Mouse (Mus musculus): ENCODE measurements around the gene Uhrf1bp1l.
"Not testable (repeated sequence)": the region's sequence is repeated elsewhere in the genome, so short reads cannot be mapped to it uniquely, and the experiment has no call there.

Gene Uhrf1bp1l

DNA sequence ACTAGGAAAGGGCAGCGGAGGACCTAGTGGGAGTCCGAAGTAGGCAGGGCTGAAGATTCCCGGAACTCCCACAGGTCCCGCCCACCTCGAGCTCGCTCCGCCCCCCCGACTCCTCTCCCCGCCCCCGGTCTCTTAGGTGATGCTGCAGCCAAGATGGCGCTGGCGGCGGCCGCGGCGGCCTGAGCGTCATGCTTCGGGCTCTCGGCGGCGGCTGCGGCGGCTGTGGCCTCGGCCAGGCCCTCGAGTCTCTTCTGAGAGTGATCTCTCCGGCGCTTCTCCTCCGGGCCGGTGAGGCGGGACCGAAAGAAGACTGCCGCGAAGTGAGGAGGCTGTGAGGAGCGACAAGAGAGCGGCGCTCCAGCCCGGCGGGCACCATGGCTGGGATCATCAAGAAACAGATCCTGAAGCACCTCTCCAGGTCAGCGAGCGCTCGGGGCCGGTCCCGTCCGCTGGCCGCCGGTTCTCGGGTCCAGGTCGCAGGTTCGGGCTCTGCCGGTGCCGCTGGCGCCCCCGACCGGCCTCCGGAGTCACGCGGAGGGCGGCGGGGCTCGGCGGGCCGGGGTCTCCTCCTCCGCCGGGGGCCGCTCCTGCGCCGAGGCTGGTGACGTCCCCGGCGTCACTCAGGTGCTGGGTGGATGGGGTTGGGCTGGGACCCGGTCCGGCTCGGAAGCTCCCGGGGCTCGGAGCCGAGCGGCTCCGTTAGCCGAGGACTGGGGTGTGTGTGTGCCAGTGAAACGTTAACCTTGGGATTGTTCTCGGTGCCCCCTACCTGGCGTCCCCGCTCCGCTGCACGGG, at the start of gene Uhrf1bp1l:
Gene Uhrf1bp1l (plus strand): TSS at position 121 of the 795 bp plus-strand sequence.
- peak; percentile 80 to 81 for DNase-seq (ENCODE audit: low spot score in 2 of 2)

DNA sequence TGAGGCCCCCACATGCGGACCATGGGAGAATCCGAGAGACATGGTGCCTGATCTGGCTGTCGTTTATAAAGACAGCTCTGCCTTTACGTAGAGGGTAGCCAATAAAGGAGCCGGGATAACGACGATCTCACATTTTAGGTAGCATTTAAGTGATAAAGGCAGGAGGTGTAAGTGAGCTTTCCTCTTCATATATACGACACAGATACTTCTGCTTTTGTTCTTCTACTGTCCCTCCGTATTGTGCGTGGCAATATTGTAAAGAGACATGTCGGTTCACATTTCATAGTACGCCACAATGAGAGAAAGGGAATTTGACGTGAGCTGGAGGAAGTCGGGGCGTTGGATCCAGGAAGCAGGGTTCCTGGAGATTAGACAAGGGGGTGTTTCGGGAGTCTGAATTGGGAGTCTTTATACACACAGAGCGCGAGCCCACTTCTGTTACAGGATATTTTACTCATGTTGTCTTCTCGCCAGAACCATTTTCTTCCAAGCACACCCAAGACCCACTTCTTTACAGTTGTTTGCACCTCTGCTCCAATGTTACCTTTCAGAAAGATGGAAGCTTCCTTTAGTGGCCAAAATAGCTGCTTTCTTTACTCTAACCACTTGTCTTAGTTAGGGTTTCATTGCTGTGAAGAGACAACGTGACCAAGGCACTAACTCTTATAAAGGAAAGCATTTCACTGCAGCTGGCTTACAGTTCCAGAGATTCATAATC, 49.4 kb upstream of the Uhrf1bp1l start:
- DNase-seq (ENCODE audit: low spot score in 2 of 2), result no peak

GRCm38 (mm10) chr10:89696270-89696669, 48.5 kb upstream of the Uhrf1bp1l start:
- DNase-seq (ENCODE audit: low spot score in 2 of 2), result not testable (repeated sequence)

GRCm38 (mm10) chr10:89697956-89698355, 46.8 kb upstream of the Uhrf1bp1l start:
- no peak for DNase-seq (ENCODE audit: low spot score in 2 of 2)

DNA sequence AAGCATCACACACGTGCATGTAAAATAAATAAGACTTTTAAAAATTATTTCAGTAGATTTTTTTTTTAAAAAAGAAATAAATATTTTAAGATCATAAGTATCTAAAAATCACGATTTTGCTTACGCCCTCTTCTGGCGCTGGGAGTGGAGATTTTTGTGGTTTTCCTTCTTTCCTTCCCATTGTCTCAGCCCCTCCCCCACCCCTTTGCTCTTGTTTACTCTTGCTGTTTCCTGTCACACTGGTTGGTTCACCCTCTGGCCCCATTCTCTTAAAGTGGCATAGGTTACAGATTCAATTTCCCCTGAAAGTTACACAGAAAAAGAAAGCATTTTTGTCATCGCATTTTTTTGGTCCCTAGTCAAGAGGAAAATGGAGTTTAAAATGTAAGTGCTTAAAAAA, 41.7 kb upstream of the Uhrf1bp1l start:
- DNase-seq (ENCODE audit: low spot score in 2 of 2), result no peak

DNA sequence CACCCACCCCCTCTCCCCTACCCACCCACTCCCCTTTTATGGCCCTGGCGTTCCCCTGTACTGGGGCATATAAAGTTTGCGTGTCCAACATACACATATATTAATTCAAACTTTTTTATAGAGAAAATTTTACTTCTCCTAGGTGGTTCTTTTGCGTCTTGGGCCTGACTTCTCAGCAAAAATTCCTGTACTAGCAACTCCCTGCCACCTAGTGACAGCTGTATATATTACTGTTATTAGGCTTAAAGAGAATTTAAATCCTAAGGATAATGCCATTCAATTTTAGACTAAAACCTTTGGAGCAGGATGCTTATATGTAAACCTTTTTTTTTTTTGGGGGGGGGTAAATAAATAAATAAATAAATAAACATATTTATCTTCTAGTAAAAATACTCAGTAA, 37.4 kb upstream of the Uhrf1bp1l start:
- DNase-seq (ENCODE audit: low spot score in 2 of 2), result no peak

- DNase-seq (ENCODE audit: low spot score in 2 of 2), result no peak
Measured at GRCm38 (mm10) chr10:89708720-89709119, 36.1 kb upstream of the Uhrf1bp1l start.

GRCm38 (mm10) chr10:89714910-89715309, 29.9 kb upstream of the Uhrf1bp1l start:
- no peak for DNase-seq (ENCODE audit: low spot score in 2 of 2)

- DNase-seq (ENCODE audit: low spot score in 2 of 2), result no peak
Measured at GRCm38 (mm10) chr10:89720252-89720651, 24.5 kb upstream of the Uhrf1bp1l start.

GRCm38 (mm10) chr10:89720796-89721195, 24.0 kb upstream of the Uhrf1bp1l start:
- DNase-seq (ENCODE audit: low spot score in 2 of 2), result no peak

- no peak for DNase-seq (ENCODE audit: low spot score in 2 of 2)
Measured at GRCm38 (mm10) chr10:89722247-89723195, 22.3 kb upstream of the Uhrf1bp1l start.

DNA sequence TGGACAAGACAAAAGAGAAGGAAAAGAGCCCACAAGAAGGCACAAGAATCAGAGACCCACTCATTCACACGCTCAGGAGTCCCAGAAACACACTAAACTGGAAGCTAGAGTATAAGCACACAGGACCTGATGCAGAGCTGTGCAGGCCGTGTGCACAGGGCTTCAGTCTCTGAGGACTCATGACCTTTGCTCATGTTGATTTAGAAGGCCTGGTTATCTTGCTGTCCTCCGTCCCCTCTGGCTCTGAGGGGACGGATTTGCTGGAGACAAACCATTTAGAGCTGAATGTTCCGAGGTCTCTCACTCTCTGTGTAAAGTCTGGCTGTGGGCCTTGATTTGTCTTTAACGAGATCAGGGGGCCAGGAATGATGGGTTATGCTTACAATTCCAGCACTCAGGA, 14.4 kb upstream of the Uhrf1bp1l start:
- DNase-seq (ENCODE audit: low spot score in 2 of 2), result no peak

DNA sequence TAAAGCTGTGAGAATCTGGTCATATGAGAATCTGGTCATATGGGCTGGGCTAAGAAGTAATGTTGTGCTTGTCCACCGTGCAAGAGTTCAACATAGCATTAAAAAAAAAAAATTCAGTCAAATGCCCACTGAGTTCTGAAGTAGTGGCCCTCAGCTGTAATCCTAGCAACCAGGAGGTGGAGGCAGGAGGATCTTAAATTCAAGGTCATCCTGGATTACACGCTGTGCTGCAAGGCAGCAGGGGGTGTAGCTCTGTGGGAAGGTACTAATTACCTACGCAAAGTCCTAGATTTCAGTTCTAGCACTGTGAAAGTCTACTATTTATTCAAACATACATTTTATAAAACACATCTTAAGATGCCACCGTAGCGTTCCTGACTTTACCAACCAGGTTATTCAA, 13.4 kb upstream of the Uhrf1bp1l start:
- no peak for DNase-seq (ENCODE audit: low spot score in 2 of 2)

DNA sequence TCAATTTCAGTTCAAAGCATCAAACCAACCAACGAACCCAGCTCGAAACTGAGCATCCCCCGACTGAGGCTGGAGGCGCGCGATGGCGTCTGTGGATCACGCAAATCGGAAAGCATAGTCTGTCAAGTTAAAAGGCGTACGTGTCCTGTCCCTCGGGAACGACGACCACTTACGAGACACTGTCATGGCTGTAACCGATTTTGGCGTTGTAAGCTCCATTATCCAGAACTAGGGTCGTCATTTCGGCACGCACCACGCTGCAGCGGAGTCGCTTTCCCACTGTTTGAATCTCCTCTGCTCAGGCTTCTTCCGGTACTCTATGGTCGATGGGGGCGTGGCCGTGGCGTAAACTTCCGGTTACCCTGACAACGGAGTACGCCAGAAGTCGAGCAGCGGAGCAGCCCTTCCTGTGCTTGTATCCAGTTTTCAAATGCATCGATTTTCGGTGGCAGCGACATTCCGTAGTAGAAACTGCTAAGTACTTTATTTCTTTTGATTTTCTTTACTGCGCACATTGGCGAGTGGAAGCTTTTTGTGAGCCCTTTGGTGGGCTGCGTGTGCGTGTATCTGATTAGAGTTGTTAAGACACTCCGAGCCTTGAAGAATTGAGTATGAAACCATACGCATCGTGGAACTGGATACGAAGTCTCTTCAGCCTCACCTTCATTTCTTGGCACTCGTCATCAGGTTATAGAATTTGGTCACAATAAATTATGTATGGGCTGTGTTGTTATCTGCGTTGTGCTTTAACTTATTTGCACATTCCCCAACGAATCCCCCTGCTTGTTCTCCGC, 12.6 kb upstream of the Uhrf1bp1l start, which contains the start of gene Actr6:
Gene Actr6 (minus strand): TSS at position 295 of the 794 bp plus-strand sequence.
- DNase-seq (ENCODE audit: low spot score in 2 of 2), result peak; percentile 91 to 92

GRCm38 (mm10) chr10:89737092-89737491, 7.7 kb upstream of the Uhrf1bp1l start:
- no peak for DNase-seq (ENCODE audit: low spot score in 2 of 2)

GRCm38 (mm10) chr10:89737887-89738286, 6.9 kb upstream of the Uhrf1bp1l start:
- no peak for DNase-seq (ENCODE audit: low spot score in 2 of 2)

- no peak for DNase-seq (ENCODE audit: low spot score in 2 of 2)
Measured at GRCm38 (mm10) chr10:89738395-89738794, 6.4 kb upstream of the Uhrf1bp1l start.

- DNase-seq (ENCODE audit: low spot score in 2 of 2), result no peak
Measured at GRCm38 (mm10) chr10:89739703-89740102, 5.1 kb upstream of the Uhrf1bp1l start.

GRCm38 (mm10) chr10:89740995-89741394, 3.8 kb upstream of the Uhrf1bp1l start:
- no peak for DNase-seq (ENCODE audit: low spot score in 2 of 2)

- no peak for DNase-seq (ENCODE audit: low spot score in 2 of 2)
Measured at GRCm38 (mm10) chr10:89743266-89743665, 1.5 kb upstream of the Uhrf1bp1l start.

- DNase-seq (ENCODE audit: low spot score in 2 of 2), result no peak
Measured at GRCm38 (mm10) chr10:89744341-89744740, 450 bp upstream of the Uhrf1bp1l start.

All from right cerebral cortex, postnatal 36 days (tissue).